Mouse (Mus musculus) liver, adult 2 months (tissue): ENCODE measurements around the gene Gm21915. TPM values are rescaled to one million over a fixed set of nuclear protein-coding genes. Genes with fewer than 3 reads are reported as not detected.

Source experiments
- DNase-seq: peaks from one replicate; pipeline ENCODE4 v3.0.0-alpha.2; 2011; ENCODE audit warnings: low read depth, low spot score; ENCODE audit errors: extremely low read depth
- H3K27ac ChIP-seq: fragments of 200-500 bp; replicated peaks from 2 replicates; pipeline ENCODE4 v1.5.1; 2012; ENCODE audit warnings: low read depth, mild to moderate bottlenecking, control low read depth, inconsistent platforms, low read length; ENCODE audit not compliant: insufficient read depth
- H3K27me3 ChIP-seq: fragments of 200-500 bp; 2 replicates; pipeline ENCODE4 v1.6.1; 2012; ENCODE audit warnings: mild to moderate bottlenecking, moderate library complexity, low read length, inconsistent platforms; ENCODE audit not compliant: control insufficient read depth, insufficient read depth
- H3K36me3 ChIP-seq: fragments of 200-500 bp; 2 replicates; pipeline ENCODE4 v1.6.1; 2012; ENCODE audit warnings: low read length, inconsistent platforms; ENCODE audit not compliant: control insufficient read depth, insufficient read depth
- H3K4me1 ChIP-seq: fragments of 200-500 bp; 2 replicates; pipeline ENCODE4 v1.6.1; 2011; ENCODE audit warnings: low read length; ENCODE audit not compliant: control insufficient read depth, insufficient read depth
- H3K4me3 ChIP-seq: fragments of 200-500 bp; 2 replicates; pipeline ENCODE4 v1.5.1; 2011; ENCODE audit warnings: low read depth, mild to moderate bottlenecking, control low read depth, low read length, moderate library complexity; ENCODE audit not compliant: insufficient read depth
- H3K79me2 ChIP-seq: fragments of 200-500 bp; 2 replicates; pipeline ENCODE4 v1.6.1; 2012; ENCODE audit warnings: inconsistent platforms, mild to moderate bottlenecking, low read length, moderate library complexity; ENCODE audit not compliant: control insufficient read depth, insufficient read depth
- H3K9ac ChIP-seq: fragments of 200-500 bp; 2 replicates; pipeline ENCODE4 v1.6.1; 2012; ENCODE audit warnings: low read depth, mild to moderate bottlenecking, control low read depth, inconsistent platforms, low read length
- CTCF ChIP-seq: fragments of 200-500 bp; IDR thresholded peaks from 2 replicates; pipeline ENCODE4 v1.5.1; 2011; ENCODE audit warnings: low read depth, low read length, control low read depth
- POLR2A ChIP-seq: fragments of 200-500 bp; IDR thresholded peaks from 2 replicates; pipeline ENCODE4 v1.6.1; 2011; ENCODE audit warnings: low read length, control low read depth; ENCODE audit not compliant: insufficient read depth; ENCODE audit errors: extremely low read depth
- WGBS: fragments of 180-500 bp; shearing (Covaris S2); methylation state at CpG from one replicate; pipeline ENCODE4 v1.1.7; 2018; 5-methylcytosine and 5-hydroxymethylcytosine counted together
- polyA plus RNA-seq: library from polyadenylated mRNA; depleted of rRNA; stranded (reverse); fragments of >200 nt; gene quantifications from 2 replicates; pipeline ENCODE4 v1.2.3, GENCODE M21; 2012; rRNA removed
- total RNA-seq: library from RNA; depleted of rRNA; stranded (reverse); fragments of >200 nt; gene quantifications from 2 replicates; pipeline ENCODE4 v1.2.3, GENCODE M21; 2014; rRNA removed

Gene Gm21915
- total RNA-seq (not detected in 2 replicates), polyA plus RNA-seq (not detected in 2 replicates)

GRCm38 (mm10) chr9:40670313-40670712 lies at the start of gene Gm21915:
Gene Gm21915 (plus strand): TSS chr9:40670613.
- Histone ChIP-seq H3K4me3 (no peak within 1 kb of the TSS), H3K27ac (no peak within 1 kb of the TSS), H3K79me2 (no peaks in the 10 kb centered on the region), H3K9ac (no peak within 1 kb of the TSS), H3K4me1 (no peaks in the 10 kb centered on the region), H3K27me3 (no peaks in the 10 kb centered on the region), H3K36me3 (no peaks in the 10 kb centered on the region)
- TF ChIP-seq CTCF (no peak), POLR2A (no peak)
- no peak for DNase-seq
- WGBS = 87% methylated on average over 3 of the region's 3 CpGs

- H3K79me2 ChIP-seq = no peaks in the 10 kb centered on the region
- DNase-seq = no peak
- over 99% methylated on average over 3 of the region's 3 CpGs for WGBS
- no peak overlapping the region for H3K4me3 ChIP-seq
- no peaks in the 10 kb centered on the region for H3K4me1 ChIP-seq
- no peak overlapping the region for H3K27ac ChIP-seq
- H3K9ac ChIP-seq = no peak overlapping the region
- H3K36me3 ChIP-seq = no peaks in the 10 kb centered on the region
- TF ChIP-seq CTCF (no peak), POLR2A (no peak)
- H3K27me3 ChIP-seq = peaks cover 3% of the 10 kb centered on the region; the same call in 1 of the 2 replicates
Measured at GRCm38 (mm10) chr9:40622265-40622664, 48.1 kb upstream of the Gm21915 start.

- no peak for TF ChIP-seq POLR2A
- H3K79me2 ChIP-seq = no peaks in the 10 kb centered on the region
- H3K36me3 ChIP-seq = no peaks in the 10 kb centered on the region
- H3K9ac ChIP-seq = no peak overlapping the region
- H3K4me1 ChIP-seq = no peaks in the 10 kb centered on the region
- H3K27ac ChIP-seq = no peak overlapping the region
- peaks cover under 1% of the 10 kb centered on the region; the same call in 1 of the 2 replicates for H3K27me3 ChIP-seq
- WGBS = 89% methylated on average over 4 of the region's 4 CpGs
- no peak for DNase-seq
- H3K4me3 ChIP-seq = no peak overlapping the region
Measured at GRCm38 (mm10) chr9:40622793-40623192, 47.6 kb upstream of the Gm21915 start.

- WGBS = 58% methylated on average over 3 of the region's 3 CpGs
- Histone ChIP-seq H3K79me2 (no peaks in the 10 kb centered on the region), H3K27ac (no peak overlapping the region), H3K36me3 (no peaks in the 10 kb centered on the region), H3K4me1 (peaks cover 2% of the 10 kb centered on the region; the same call in 1 of the 2 replicates), H3K4me3 (no peak overlapping the region), H3K9ac (no peak overlapping the region), H3K27me3 (no peaks in the 10 kb centered on the region)
- no peak for TF ChIP-seq POLR2A
- no peak for TF ChIP-seq CTCF
- peak; percentile 29 for DNase-seq
Measured at GRCm38 (mm10) chr9:40625341-40625740, 45.1 kb upstream of the Gm21915 start.

GRCm38 (mm10) chr9:40626566-40626965 lies 43.8 kb upstream of the Gm21915 start:
- Histone ChIP-seq H3K4me1 (peaks cover 2% of the 10 kb centered on the region; the same call in 1 of the 2 replicates), H3K9ac (no peak overlapping the region), H3K4me3 (no peak overlapping the region), H3K36me3 (no peaks in the 10 kb centered on the region), H3K27ac (no peak overlapping the region), H3K79me2 (no peaks in the 10 kb centered on the region), H3K27me3 (no peaks in the 10 kb centered on the region)
- 69% methylated on average over 11 of the region's 11 CpGs for WGBS
- no peak for DNase-seq
- TF ChIP-seq POLR2A (no peak), CTCF (no peak)

- no peak overlapping the region for H3K27ac ChIP-seq
- DNase-seq = no peak
- H3K4me1 ChIP-seq = peaks cover 2% of the 10 kb centered on the region; the same call in 1 of the 2 replicates
- H3K79me2 ChIP-seq = no peaks in the 10 kb centered on the region
- H3K36me3 ChIP-seq = no peaks in the 10 kb centered on the region
- TF ChIP-seq CTCF = no peak
- no peak for TF ChIP-seq POLR2A
- 92% methylated on average over 9 of the region's 9 CpGs for WGBS
- no peak overlapping the region for H3K4me3 ChIP-seq
- H3K9ac ChIP-seq = no peak overlapping the region
- no peaks in the 10 kb centered on the region for H3K27me3 ChIP-seq
Measured at GRCm38 (mm10) chr9:40627146-40627713, 43.2 kb upstream of the Gm21915 start.
